Mouse (Mus musculus) E14TG2a.4 (cell line): ENCODE measurements at regions not wholly inside any gene's neighbourhood (a gene's known extent, or its start where the extent isn't known, plus 50 kb on each side); places are given as distances from the start of the nearest gene placed in this dataset.

Source experiments
- H3K27me3 ChIP-seq: 2 replicates; pipeline ENCODE4 v1.6.1; 2014; ENCODE audit warnings: low read length, control low read depth; ENCODE audit not compliant: insufficient read depth
- H3K36me3 ChIP-seq: 2 replicates; pipeline ENCODE4 v1.6.1; 2014; ENCODE audit warnings: low read length, control low read depth; ENCODE audit not compliant: insufficient read depth
- H3K4me1 ChIP-seq: replicated peaks from 2 replicates; pipeline ENCODE4 v1.6.1; 2014; ENCODE audit warnings: low read depth, low read length, control low read depth
- H3K4me3 ChIP-seq: replicated peaks from 2 replicates; pipeline ENCODE4 v1.5.1; 2014; ENCODE audit warnings: mild to moderate bottlenecking, low read length
- H3K9me3 ChIP-seq: 2 replicates; pipeline ENCODE4 v1.6.1; 2014; ENCODE audit warnings: low read length, control low read depth
- CTCF ChIP-seq: conservative IDR thresholded peaks from 2 replicates; pipeline ENCODE4 v1.5.1; 2014; ENCODE audit warnings: low read length
- NANOG ChIP-seq: IDR thresholded peaks from 2 replicates; pipeline ENCODE4 v1.6.1; 2014; ENCODE audit warnings: borderline replicate concordance, low read length, mixed read lengths
- POU5F1 ChIP-seq: IDR thresholded peaks from 2 replicates; pipeline ENCODE4 v1.6.1; 2014; ENCODE audit warnings: low read length, borderline replicate concordance

DNA sequence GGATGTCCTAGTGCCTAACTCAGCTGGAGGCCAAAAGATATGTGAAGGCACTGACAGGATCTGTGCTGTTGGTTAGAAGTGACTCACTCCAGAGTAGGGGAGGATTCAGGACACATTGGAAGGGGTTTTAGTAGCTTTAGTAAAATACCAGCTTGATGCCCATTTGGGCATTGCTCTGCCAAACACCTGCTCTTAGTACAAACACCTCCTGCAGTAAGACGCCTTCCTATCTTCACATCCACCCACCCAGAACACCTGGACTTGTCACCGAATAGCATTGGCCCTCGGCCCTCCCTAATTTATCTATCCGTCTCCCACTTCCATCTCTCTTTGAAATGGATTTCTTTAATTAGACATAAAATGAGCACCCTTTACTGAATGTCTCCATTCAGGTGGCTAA lies 430.9 kb upstream of the Tmpo start:
- Histone ChIP-seq H3K27me3 (no peaks in the 10 kb centered on the region), H3K36me3 (no peaks in the 10 kb centered on the region), H3K4me3 (no peak overlapping the region), H3K9me3 (no peaks in the 10 kb centered on the region), H3K4me1 (no peaks in the 10 kb centered on the region)
- no peak for TF ChIP-seq NANOG
- no peak for TF ChIP-seq POU5F1
- no peak for TF ChIP-seq CTCF

DNA sequence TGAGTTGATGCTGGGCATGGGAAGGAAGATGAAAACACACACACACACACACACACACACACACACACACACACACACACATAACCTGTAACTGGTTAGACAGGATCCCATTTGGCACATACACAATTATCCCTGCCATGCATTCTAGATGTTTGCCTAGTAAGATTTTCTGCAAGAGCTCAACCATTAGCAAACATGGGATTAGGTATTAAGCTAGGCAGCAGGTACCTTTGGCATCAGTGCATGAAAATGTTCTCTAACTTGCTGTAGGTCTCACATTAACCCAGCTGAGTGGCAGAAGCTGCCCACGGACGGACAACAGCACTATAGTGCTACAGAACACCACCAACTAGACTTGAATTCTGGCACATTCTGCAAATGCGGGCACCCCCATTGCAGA lies 413.8 kb upstream of the Tmpo start:
- TF ChIP-seq CTCF = no peak
- TF ChIP-seq POU5F1 = no peak
- no peak for TF ChIP-seq NANOG
- Histone ChIP-seq H3K4me3 (no peak overlapping the region), H3K9me3 (no peaks in the 10 kb centered on the region), H3K27me3 (no peaks in the 10 kb centered on the region), H3K36me3 (no peaks in the 10 kb centered on the region), H3K4me1 (no peaks in the 10 kb centered on the region)

DNA sequence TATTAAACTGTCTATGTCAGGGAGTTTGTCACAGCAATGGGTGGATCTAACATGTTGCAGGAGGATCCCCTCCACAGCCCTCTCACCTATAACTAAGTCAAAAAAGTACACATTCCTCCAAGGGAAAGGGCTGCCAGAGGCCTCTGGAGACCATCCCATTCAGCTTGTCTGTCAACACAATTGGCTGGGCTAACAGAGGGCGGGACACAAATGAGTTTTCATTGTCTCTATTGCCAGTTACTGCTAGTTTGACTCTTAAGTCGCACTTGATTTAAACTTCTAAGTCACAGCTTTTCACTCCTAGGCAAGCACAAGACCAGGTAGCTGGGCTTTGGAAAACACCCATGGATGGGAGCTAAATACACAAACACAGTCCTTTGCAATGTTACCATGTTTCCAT lies 412.3 kb upstream of the Tmpo start:
- no peak overlapping the region for H3K4me3 ChIP-seq
- no peaks in the 10 kb centered on the region for H3K4me1 ChIP-seq
- H3K9me3 ChIP-seq = no peaks in the 10 kb centered on the region
- H3K27me3 ChIP-seq = no peaks in the 10 kb centered on the region
- TF ChIP-seq CTCF (no peak), NANOG (no peak), POU5F1 (no peak)
- H3K36me3 ChIP-seq = no peaks in the 10 kb centered on the region

DNA sequence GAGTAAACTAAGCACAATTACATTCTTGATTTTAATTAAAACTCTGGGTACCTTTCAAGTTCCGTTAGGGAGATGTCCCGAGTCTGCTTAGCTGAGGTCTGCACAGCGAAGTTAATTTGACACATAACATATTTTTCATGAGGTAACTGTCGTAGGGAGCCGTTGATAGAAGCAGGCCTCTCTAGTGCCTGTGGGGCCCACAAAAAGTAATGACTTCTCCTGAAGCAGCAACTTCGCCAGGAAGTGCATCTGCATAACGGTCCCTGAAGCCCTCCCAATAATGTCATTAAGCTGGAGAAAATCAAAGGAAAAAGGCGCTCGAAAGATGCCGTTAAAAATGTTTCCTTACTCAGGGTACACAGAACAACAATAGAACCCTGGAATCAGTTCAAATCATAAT lies 410.7 kb upstream of the Tmpo start:
- Histone ChIP-seq H3K4me3 (no peak overlapping the region), H3K27me3 (no peaks in the 10 kb centered on the region), H3K4me1 (no peaks in the 10 kb centered on the region), H3K36me3 (no peaks in the 10 kb centered on the region), H3K9me3 (no peaks in the 10 kb centered on the region; the same call in 1 of the 2 replicates)
- no peak for TF ChIP-seq POU5F1
- no peak for TF ChIP-seq CTCF
- no peak for TF ChIP-seq NANOG

DNA sequence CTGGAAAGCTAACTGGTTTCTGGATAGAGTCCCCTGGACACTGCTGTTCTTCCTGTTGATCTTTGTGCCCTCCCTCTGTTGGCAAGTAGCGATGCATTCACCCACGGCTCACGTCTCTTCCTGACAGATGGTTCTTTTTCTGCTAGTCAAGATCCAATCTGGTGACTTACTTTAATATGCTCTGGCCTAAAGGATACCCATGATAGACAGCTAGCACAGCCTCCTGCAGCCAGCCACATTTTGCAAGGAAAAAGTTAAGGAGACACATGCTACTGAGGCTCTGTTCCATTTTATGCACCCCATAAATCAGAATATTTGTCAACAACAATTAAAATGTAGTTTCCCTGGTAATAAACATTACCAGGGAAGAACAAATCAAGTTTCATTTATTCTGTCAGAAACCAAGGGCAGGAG lies 410.3 kb upstream of the Tmpo start:
- Histone ChIP-seq H3K27me3 (no peaks in the 10 kb centered on the region), H3K36me3 (no peaks in the 10 kb centered on the region), H3K4me3 (no peak overlapping the region), H3K4me1 (no peaks in the 10 kb centered on the region), H3K9me3 (no peaks in the 10 kb centered on the region; the same call in 1 of the 2 replicates)
- no peak for TF ChIP-seq CTCF
- no peak for TF ChIP-seq POU5F1
- TF ChIP-seq NANOG = no peak

DNA sequence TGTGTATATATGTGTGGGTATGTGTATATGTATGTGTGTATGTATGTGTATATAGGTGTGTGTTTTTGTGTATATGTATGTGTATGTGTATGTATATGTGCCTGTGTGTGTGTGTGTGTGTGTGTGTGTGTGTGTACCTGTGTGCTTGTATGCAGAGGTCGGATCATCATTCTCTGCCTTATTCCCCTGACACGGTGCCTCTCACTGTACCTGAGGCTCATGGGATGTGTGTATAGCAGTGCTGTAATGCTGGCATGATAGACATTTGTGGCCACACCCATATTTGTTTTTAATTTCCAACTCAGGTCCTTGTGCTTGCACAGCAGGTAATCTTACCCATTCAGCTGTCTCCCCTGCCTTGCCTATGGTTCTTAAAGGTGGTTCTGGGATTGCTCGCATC lies 402.1 kb upstream of the Tmpo start:
- H3K36me3 ChIP-seq = no peaks in the 10 kb centered on the region
- TF ChIP-seq NANOG (no peak), CTCF (no peak), POU5F1 (no peak)
- no peaks in the 10 kb centered on the region for H3K27me3 ChIP-seq
- peaks cover 8% of the 10 kb centered on the region for H3K9me3 ChIP-seq
- H3K4me1 ChIP-seq = no peaks in the 10 kb centered on the region
- no peak overlapping the region for H3K4me3 ChIP-seq

DNA sequence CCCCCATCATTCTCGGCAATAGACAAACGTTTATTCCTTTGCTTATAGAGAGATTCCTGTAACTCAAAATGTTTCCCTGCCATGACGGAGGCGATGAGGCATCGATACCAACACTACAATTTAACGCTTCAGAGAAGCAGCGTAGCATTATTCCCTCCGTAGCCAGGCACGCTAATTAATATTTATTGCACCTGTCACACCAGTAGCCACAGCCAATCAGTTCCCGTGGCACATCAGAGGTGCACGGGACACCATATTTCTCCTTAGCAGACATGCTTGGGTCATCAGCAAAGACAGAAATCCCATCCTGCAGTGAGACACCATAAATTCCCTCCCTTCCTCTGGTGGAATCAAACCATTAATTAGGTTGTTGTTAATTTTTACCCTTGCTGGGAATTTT lies 399.8 kb upstream of the Tmpo start:
- Histone ChIP-seq H3K36me3 (no peaks in the 10 kb centered on the region), H3K4me3 (no peak overlapping the region), H3K27me3 (no peaks in the 10 kb centered on the region), H3K9me3 (peaks cover 8% of the 10 kb centered on the region; the same call in 1 of the 2 replicates), H3K4me1 (no peaks in the 10 kb centered on the region)
- TF ChIP-seq CTCF (no peak), NANOG (no peak), POU5F1 (no peak)

DNA sequence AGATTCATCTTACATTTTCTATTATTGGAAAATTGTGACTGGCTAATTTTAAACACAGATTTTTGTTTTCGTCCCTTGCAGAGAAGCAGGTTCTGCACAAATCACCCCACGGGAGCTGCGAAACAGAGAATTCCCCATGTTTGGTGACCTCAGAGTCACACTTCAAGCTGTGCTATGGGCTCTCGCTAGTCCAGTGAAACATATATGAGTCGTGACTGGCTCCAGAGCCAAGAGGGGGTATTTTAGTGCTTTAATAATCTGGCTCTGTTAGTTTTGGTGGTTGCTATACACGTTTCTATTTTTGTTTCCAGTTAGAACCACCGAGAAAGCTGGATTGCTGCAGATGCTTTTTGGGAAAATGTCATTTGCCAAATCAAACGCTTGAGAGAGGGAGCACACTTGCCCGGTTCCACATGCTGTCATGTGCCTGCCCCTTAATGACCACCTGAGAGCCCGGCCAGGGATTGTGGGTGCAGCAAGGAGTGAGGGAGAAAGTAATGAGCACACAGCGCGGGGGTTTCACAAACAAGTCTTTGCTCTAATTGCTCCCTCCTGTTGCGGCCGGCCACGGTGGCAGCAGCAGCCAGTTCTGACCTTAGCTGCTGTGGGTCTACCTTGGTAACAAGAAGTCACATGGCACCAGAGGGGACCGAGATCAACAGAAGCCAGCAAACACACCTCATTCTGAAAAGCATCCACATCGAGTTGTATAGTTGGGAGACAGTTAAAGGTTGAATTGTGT lies 394.4 kb upstream of the Tmpo start:
- no peak overlapping the region for H3K4me3 ChIP-seq
- H3K36me3 ChIP-seq = no peaks in the 10 kb centered on the region
- TF ChIP-seq POU5F1 = no peak
- no peak for TF ChIP-seq CTCF
- TF ChIP-seq NANOG = no peak
- H3K4me1 ChIP-seq = no peaks in the 10 kb centered on the region
- no peaks in the 10 kb centered on the region for H3K27me3 ChIP-seq
- no peaks in the 10 kb centered on the region for H3K9me3 ChIP-seq

DNA sequence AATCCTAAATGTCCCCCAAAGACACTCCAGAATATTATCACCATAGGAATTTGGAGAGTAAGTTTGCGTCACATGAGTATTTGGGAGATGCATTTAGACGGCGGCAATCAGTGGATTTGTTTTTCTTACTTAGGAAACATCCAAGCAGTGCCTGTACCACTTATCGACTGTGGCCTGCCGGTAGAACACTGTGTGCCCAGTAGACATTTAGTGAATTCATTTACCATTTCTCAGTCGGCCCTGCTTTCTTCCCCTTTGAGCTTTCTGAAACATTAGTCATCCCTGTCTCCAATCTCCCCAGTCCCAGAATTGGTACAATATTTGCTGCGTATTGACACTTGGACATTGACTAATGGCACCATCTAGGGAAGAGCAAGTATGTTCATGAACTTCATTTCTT lies 391.7 kb upstream of the Tmpo start:
- no peaks in the 10 kb centered on the region for H3K27me3 ChIP-seq
- H3K4me3 ChIP-seq = no peak overlapping the region
- H3K4me1 ChIP-seq = no peaks in the 10 kb centered on the region
- no peak for TF ChIP-seq CTCF
- no peak for TF ChIP-seq NANOG
- TF ChIP-seq POU5F1 = no peak
- no peaks in the 10 kb centered on the region for H3K9me3 ChIP-seq
- H3K36me3 ChIP-seq = no peaks in the 10 kb centered on the region
